8 mouse cellular contexts compared by ENCODE assay signal in genomic region chr14:5961635-5962034, GRCm38 (mm10). TPM values are rescaled to one million over a fixed set of nuclear protein-coding genes. Genes with fewer than 3 reads are reported as not detected.
DNase-seq lines count a peak whose midpoint lies in the region; ATAC-seq and TF ChIP-seq lines count a peak whose summit lies in the region.
"Not testable (repeated sequence)": the region's sequence is repeated elsewhere in the genome, so short reads cannot be mapped to it uniquely, and the experiment has no call there.

Gene Gm3248, minus strand, starts transcription at chr14:5961745.

- 0 out of 2 replicates have a peak, but pooled peaks have one; percentile 67 for ATAC-seq in midbrain, embryonic 15.5 days (replicated peaks)
- ATAC-seq in stomach, postnatal 0 days (ENCODE audit: low FRiP score, low TSS enrichment), result not testable (repeated sequence)

- not testable (repeated sequence) for TF ChIP-seq POLR2A in liver, adult 2 months (IDR thresholded peaks at IDR 0.05; ENCODE audit: extremely low read depth, insufficient read depth, low read length)

- not testable (repeated sequence) for H3K27me3 ChIP-seq in liver, adult 2 months (ENCODE audit: control insufficient read depth, insufficient read depth, low read length); midbrain, embryonic 15.5 days (replicated peaks); stomach, postnatal 0 days (ENCODE audit: control insufficient read depth, insufficient read depth, low read length)

- H3K9me3 ChIP-seq in midbrain, embryonic 15.5 days; stomach, postnatal 0 days (ENCODE audit: control insufficient read depth, low read length): not testable (repeated sequence)

- H3K36me3 ChIP-seq in liver, adult 2 months (ENCODE audit: control insufficient read depth, insufficient read depth, low read length); midbrain, embryonic 15.5 days (replicated peaks); stomach, postnatal 0 days (ENCODE audit: control insufficient read depth, insufficient read depth, low read length): not testable (repeated sequence)

- not testable (repeated sequence) for H3K9ac ChIP-seq in liver, adult 2 months (ENCODE audit: low read depth, low read length); stomach, postnatal 0 days (ENCODE audit: low read length)
- peak within 1 kb of the TSS; percentile 55 for H3K9ac ChIP-seq in midbrain, embryonic 15.5 days

- peak; percentile 20 for DNase-seq in Muller cell, postnatal 12 days (ENCODE audit: inconsistent ontology term)
- DNase-seq in cerebellum, postnatal 25 days, result peak; percentile 35 to 60
- DNase-seq in forelimb bud, embryonic 11.5 days (ENCODE audit: low read depth, low spot score), result peak; percentile 0
- peak; percentile 26 to 30 for DNase-seq in heart, postnatal 36 days
- DNase-seq in kidney, postnatal 10 days, result peak; percentile 39
- not testable (repeated sequence) for DNase-seq in liver, adult 2 months (ENCODE audit: extremely low read depth, low read depth, low spot score)
- peak; percentile 26 for DNase-seq in stomach, postnatal 0 days (ENCODE audit: low spot score)

- not testable (repeated sequence) for H3K79me2 ChIP-seq in liver, adult 2 months (ENCODE audit: control insufficient read depth, insufficient read depth, low read length)

- intact Hi-C loops in heart, postnatal 36 days (cut with DNase I), result not testable (repeated sequence)

- not testable (repeated sequence) for H3K4me1 ChIP-seq in liver, adult 2 months (ENCODE audit: control insufficient read depth, insufficient read depth, low read length); midbrain, embryonic 15.5 days; stomach, postnatal 0 days (replicated peaks; ENCODE audit: control insufficient read depth, insufficient read depth)

- peak within 1 kb of the TSS; percentile 84 for H3K4me2 ChIP-seq in midbrain, embryonic 15.5 days
- H3K4me2 ChIP-seq in stomach, postnatal 0 days (replicated peaks; ENCODE audit: low read depth), result peak within 1 kb of the TSS; percentile 64

- H3K4me3 ChIP-seq in liver, adult 2 months (ENCODE audit: insufficient read depth, low read depth, low read length), result peak within 1 kb of the TSS; percentile 51; the same call in 1 of the 2 replicates
- H3K4me3 ChIP-seq in midbrain, embryonic 15.5 days, result peak within 1 kb of the TSS; percentile 57
- H3K4me3 ChIP-seq in stomach, postnatal 0 days (ENCODE audit: low read depth, low read length), result peak within 1 kb of the TSS; percentile 36

- not testable (repeated sequence) for H3K27ac ChIP-seq in liver, adult 2 months (replicated peaks; ENCODE audit: insufficient read depth, low read depth, low read length); stomach, postnatal 0 days (replicated peaks)
- peak within 1 kb of the TSS; percentile 55; the same call in 1 of the 2 replicates for H3K27ac ChIP-seq in midbrain, embryonic 15.5 days

- not testable (repeated sequence) for TF ChIP-seq EP300 in stomach, postnatal 0 days (optimal IDR thresholded peaks at IDR 0.05)

- not testable (repeated sequence) for TF ChIP-seq CTCF in liver, adult 2 months (IDR thresholded peaks at IDR 0.05; ENCODE audit: low read depth, low read length); stomach, postnatal 0 days (IDR thresholded peaks at IDR 0.05; ENCODE audit: low read depth)

- WGBS in liver, adult 2 months, result 7% methylated on average over 21 of the region's 23 CpGs
- 0% methylated on average over 16 of the region's 23 CpGs for WGBS in midbrain, embryonic 15.5 days
- 0% methylated on average over 10 of the region's 23 CpGs for WGBS in stomach, postnatal 0 days

RNA-seq across cellular contexts. Expression of gene Gm3248, which starts in this region (rescaled TPM):
- total RNA-seq in heart, postnatal 36 days (2021), result under 1 TPM; 0.22 to 0.33 TPM
- 0.18 TPM in 1 of 2 replicates, not detected in the other for total RNA-seq in liver, adult 2 months (2014; rRNA removed)
- not detected in 2 replicates for polyA plus RNA-seq in liver, adult 2 months (2012; rRNA removed)
- 3.9 and 4.0 TPM in 2 replicates for polyA plus RNA-seq in midbrain, embryonic 15.5 days (2015; fragmentation: Nextera tagmentation; extraction: Ambion mirVana)
- 0.33 and 0.44 TPM in 2 replicates for polyA plus RNA-seq in stomach, postnatal 0 days (2015; fragmentation: Nextera tagmentation; extraction: Ambion mirVana)

Comparison
In these comparisons a context has a peak if more than half of its experiments do, and no peak if none do; other contexts are left out.
1. Peak in DNase-seq in heart, postnatal 36 days; RNA of the gene not detected or under 1 TPM.
2. Peak in DNase-seq, H3K4me3 ChIP-seq and H3K4me2 ChIP-seq in stomach, postnatal 0 days; RNA of the gene not detected or under 1 TPM.